Mouse (Mus musculus) erythroblast, embryonic 14.5 days (primary cell): Measurements from ENCODE around the gene Gipc2. TPM values are rescaled to one million over a fixed set of nuclear protein-coding genes. Genes with fewer than 3 reads are reported as not detected.
"Not testable (repeated sequence)": the region's sequence is repeated elsewhere in the genome, so short reads cannot be mapped to it uniquely, and the experiment has no call there.

ENCODE experiments used
- H3K27me3 ChIP-seq: 2 replicates; pipeline ENCODE4 v1.6.1; 2012; ENCODE audit warnings: inconsistent platforms; ENCODE audit not compliant: control insufficient read depth
- H3K36me3 ChIP-seq: 2 replicates; pipeline ENCODE4 v1.6.1; 2012; ENCODE audit warnings: mild to moderate bottlenecking, inconsistent platforms; ENCODE audit not compliant: control insufficient read depth
- H3K4me1 ChIP-seq: 2 replicates; pipeline ENCODE4 v1.6.1; 2012; ENCODE audit warnings: inconsistent platforms; ENCODE audit not compliant: control insufficient read depth
- H3K4me3 ChIP-seq: replicated peaks from 2 replicates; pipeline ENCODE3; 2012; ENCODE audit warnings: moderate library complexity, mild to moderate bottlenecking, inconsistent platforms
- H3K9me3 ChIP-seq: 2 replicates; pipeline ENCODE4 v1.6.1; 2012; ENCODE audit warnings: low read length, inconsistent platforms, mixed read lengths; ENCODE audit not compliant: control insufficient read depth
- GATA1 ChIP-seq: IDR thresholded peaks from 2 replicates; pipeline ENCODE4 v1.6.1; 2012; ENCODE audit warnings: low read length, inconsistent platforms, mixed read lengths
- TAL1 ChIP-seq: IDR thresholded peaks from 3 replicates; pipeline ENCODE4 v1.6.1; 2012; ENCODE audit warnings: low read length, inconsistent platforms, mixed read lengths
- polyA plus RNA-seq: library from polyadenylated mRNA; stranded (reverse); fragments of >175 nt; gene quantifications from 2 replicates; pipeline ENCODE4 v1.2.3, GENCODE M21; 2012

Gipc2 gene
- polyA plus RNA-seq, 1 experiment: not detected

- Histone ChIP-seq H3K27me3 (no peaks in the 10 kb centered on the region), H3K4me3 (no peak overlapping the region), H3K4me1 (peaks cover 32% of the 10 kb centered on the region), H3K36me3 (peaks cover 73% of the 10 kb centered on the region), H3K9me3 (no peaks in the 10 kb centered on the region)
- TF ChIP-seq TAL1 (no peak), GATA1 (no peak)
Observed at GRCm38 (mm10) chr3:152203996-152204395, 38.0 kb upstream of the Gipc2 start.

GRCm38 (mm10) chr3:152203411-152203810 is 37.4 kb upstream of the Gipc2 start:
- peaks cover 33% of the 10 kb centered on the region for H3K4me1 ChIP-seq
- H3K36me3 ChIP-seq: peaks cover 73% of the 10 kb centered on the region
- H3K4me3 ChIP-seq: no peak overlapping the region
- H3K27me3 ChIP-seq: no peaks in the 10 kb centered on the region
- no peaks in the 10 kb centered on the region for H3K9me3 ChIP-seq
- TF ChIP-seq TAL1 (no peak), GATA1 (no peak)

- TF ChIP-seq GATA1 (no peak), TAL1 (no peak)
- Histone ChIP-seq H3K27me3 (no peaks in the 10 kb centered on the region), H3K36me3 (peaks cover 68% of the 10 kb centered on the region), H3K4me3 (no peak overlapping the region), H3K4me1 (peaks cover 34% of the 10 kb centered on the region), H3K9me3 (no peaks in the 10 kb centered on the region)
Observed at GRCm38 (mm10) chr3:152202942-152203341, 36.9 kb upstream of the Gipc2 start.

GRCm38 (mm10) chr3:152201651-152202050 is 35.6 kb upstream of the Gipc2 start:
- Histone ChIP-seq H3K36me3 (peaks cover 57% of the 10 kb centered on the region), H3K27me3 (no peaks in the 10 kb centered on the region), H3K4me1 (peaks cover 37% of the 10 kb centered on the region), H3K4me3 (no peak overlapping the region), H3K9me3 (no peaks in the 10 kb centered on the region)
- TF ChIP-seq TAL1 (no peak), GATA1 (no peak)

- H3K27me3 ChIP-seq: no peaks in the 10 kb centered on the region
- TF ChIP-seq TAL1 (no peak), GATA1 (no peak)
- no peaks in the 10 kb centered on the region for H3K9me3 ChIP-seq
- peaks cover 41% of the 10 kb centered on the region for H3K4me1 ChIP-seq
- H3K36me3 ChIP-seq: peaks cover 52% of the 10 kb centered on the region
- no peak overlapping the region for H3K4me3 ChIP-seq
Observed at GRCm38 (mm10) chr3:152201181-152201580, 35.2 kb upstream of the Gipc2 start.

- TF ChIP-seq GATA1 (no peak), TAL1 (no peak)
- no peaks in the 10 kb centered on the region for H3K9me3 ChIP-seq
- peaks cover 43% of the 10 kb centered on the region for H3K36me3 ChIP-seq
- peaks cover 47% of the 10 kb centered on the region for H3K4me1 ChIP-seq
- peak overlapping the region; percentile 65 for H3K4me3 ChIP-seq
- H3K27me3 ChIP-seq: no peaks in the 10 kb centered on the region
Observed at GRCm38 (mm10) chr3:152199125-152199524, 33.1 kb upstream of the Gipc2 start.

GRCm38 (mm10) chr3:152197246-152197645 is 31.2 kb upstream of the Gipc2 start:
- Histone ChIP-seq H3K36me3 (peaks cover 29% of the 10 kb centered on the region), H3K4me1 (peaks cover 46% of the 10 kb centered on the region), H3K4me3 (peak overlapping the region; percentile 65)
- H3K27me3 ChIP-seq, H3K9me3 ChIP-seq: not testable (repeated sequence)

GRCm38 (mm10) chr3:152193635-152194097 is 27.6 kb upstream of the Gipc2 start:
- no peak for TF ChIP-seq TAL1
- TF ChIP-seq GATA1: no peak
- H3K9me3 ChIP-seq: no peaks in the 10 kb centered on the region
- H3K4me3 ChIP-seq: peak overlapping the region; percentile 77
- no peaks in the 10 kb centered on the region for H3K27me3 ChIP-seq
- peaks cover 67% of the 10 kb centered on the region for H3K4me1 ChIP-seq
- H3K36me3 ChIP-seq: peaks cover 32% of the 10 kb centered on the region

GRCm38 (mm10) chr3:152193177-152193576 is 27.1 kb upstream of the Gipc2 start:
- Histone ChIP-seq H3K4me1 (peaks cover 64% of the 10 kb centered on the region), H3K36me3 (peaks cover 37% of the 10 kb centered on the region)
- TF ChIP-seq TAL1 (no peak), GATA1 (no peak)

GRCm38 (mm10) chr3:152192238-152192931 is 26.4 kb upstream of the Gipc2 start:
- no peaks in the 10 kb centered on the region for H3K27me3 ChIP-seq
- peak overlapping the region; percentile 77 for H3K4me3 ChIP-seq
- H3K4me1 ChIP-seq: peaks cover 58% of the 10 kb centered on the region
- no peak for TF ChIP-seq GATA1
- no peak for TF ChIP-seq TAL1
- H3K9me3 ChIP-seq: no peaks in the 10 kb centered on the region
- H3K36me3 ChIP-seq: peaks cover 45% of the 10 kb centered on the region

More at GRCm38 (mm10) chr3:152193177-152193576, 27.1 kb upstream of the Gipc2 start:
- no peaks in the 10 kb centered on the region for H3K9me3 ChIP-seq
- H3K27me3 ChIP-seq: no peaks in the 10 kb centered on the region
- H3K4me3 ChIP-seq: peak overlapping the region; percentile 77
